Mouse (Mus musculus) kidney, embryonic 16.5 days (tissue): ENCODE results near the gene Sh2d5. TPM values are rescaled to one million over a fixed set of nuclear protein-coding genes. Genes with fewer than 3 reads are reported as not detected.
A peak's percentile ranks its signal among the peaks of the same experiment; 100 is the strongest.

Experiments
- ATAC-seq: fragments of 200-750 bp; cut with Nextera tagmentation; 2 replicates; pipeline ENCODE4 v1.8.0; 2017; ENCODE audit warnings: moderate TSS enrichment; ENCODE audit not compliant: low FRiP score, low TSS enrichment
- H3K27ac ChIP-seq: fragments of 300-500 bp; sonication (generic); 2 replicates; pipeline ENCODE4 v1.5.1; 2014; ENCODE audit warnings: low read length
- H3K27me3 ChIP-seq: fragments of 300-500 bp; sonication (generic); 2 replicates; pipeline ENCODE4 v1.6.1; 2014; ENCODE audit warnings: low read length, control low read depth, mixed read lengths; ENCODE audit not compliant: insufficient read depth
- H3K36me3 ChIP-seq: fragments of 300-500 bp; sonication (generic); 2 replicates; pipeline ENCODE4 v1.6.1; 2014; ENCODE audit warnings: low read length, control low read depth, mixed read lengths; ENCODE audit not compliant: insufficient read depth
- H3K4me1 ChIP-seq: fragments of 300-500 bp; sonication (generic); 2 replicates; pipeline ENCODE4 v1.6.1; 2014; ENCODE audit warnings: low read length, control low read depth, mixed read lengths; ENCODE audit not compliant: insufficient read depth
- H3K4me2 ChIP-seq: fragments of 300-500 bp; sonication (generic); replicated peaks from 2 replicates; pipeline ENCODE4 v1.6.1; 2014; ENCODE audit warnings: low read depth, low read length
- H3K4me3 ChIP-seq: fragments of 300-500 bp; sonication (generic); 2 replicates; pipeline ENCODE4 v1.5.1; 2014; ENCODE audit warnings: mild to moderate bottlenecking, low read length
- H3K9ac ChIP-seq: fragments of 300-500 bp; sonication (generic); replicated peaks from 2 replicates; pipeline ENCODE4 v1.6.1; 2014; ENCODE audit warnings: low read length
- H3K9me3 ChIP-seq: fragments of 300-500 bp; sonication (generic); 2 replicates; pipeline ENCODE4 v1.6.1; 2016; ENCODE audit warnings: low read length, control low read depth
- WGBS: fragments of 180-500 bp; shearing (Covaris S2); extraction: QIAGEN DNeasy Blood & Tissue Kit; methylation state at CpG from one replicate; pipeline ENCODE4 v1.1.7; 2014; 5-methylcytosine and 5-hydroxymethylcytosine counted together
- polyA plus RNA-seq: library from polyadenylated mRNA; unstranded; fragments of >200 nt; fragmentation: Nextera tagmentation; extraction: Ambion mirVana; gene quantifications from 2 replicates; pipeline ENCODE4 v1.2.1, GENCODE M21; 2015

Sh2d5 gene
- polyA plus RNA-seq, 1 experiment from 2014 or later, result 0.67 TPM

DNA sequence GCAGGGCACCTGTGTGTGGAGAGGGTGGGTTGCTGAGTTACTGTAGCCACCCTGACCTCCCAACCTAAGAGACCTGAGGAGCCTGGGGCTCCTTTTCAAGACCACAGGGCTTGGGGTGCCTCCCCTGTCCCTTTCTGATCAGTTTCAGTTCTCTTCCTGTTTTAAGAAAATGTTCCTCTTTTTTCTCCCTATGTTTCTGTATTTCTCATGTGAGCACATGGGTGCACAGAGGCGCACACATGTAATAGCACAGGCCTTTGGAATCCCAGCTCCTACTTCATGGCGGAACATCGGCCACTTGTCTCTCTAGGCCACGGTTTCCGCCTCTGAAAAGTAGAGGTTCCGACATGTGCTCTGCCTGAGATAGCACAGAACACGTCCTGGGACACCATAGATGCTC lies 38.5 kb downstream of the Sh2d5 start:
- no peaks in the 10 kb centered on the region for H3K9me3 ChIP-seq
- no peak overlapping the region for H3K4me2 ChIP-seq
- ATAC-seq, result no peak
- H3K4me1 ChIP-seq, result 0 out of 2 replicates have a peak, but pooled peaks cover 3% of the 10 kb centered on the region
- no peak overlapping the region for H3K4me3 ChIP-seq
- 86% methylated on average over 7 of the region's 7 CpGs for WGBS
- H3K9ac ChIP-seq, result no peak overlapping the region
- no peak overlapping the region for H3K27ac ChIP-seq
- no peaks in the 10 kb centered on the region for H3K27me3 ChIP-seq
- no peaks in the 10 kb centered on the region for H3K36me3 ChIP-seq

DNA sequence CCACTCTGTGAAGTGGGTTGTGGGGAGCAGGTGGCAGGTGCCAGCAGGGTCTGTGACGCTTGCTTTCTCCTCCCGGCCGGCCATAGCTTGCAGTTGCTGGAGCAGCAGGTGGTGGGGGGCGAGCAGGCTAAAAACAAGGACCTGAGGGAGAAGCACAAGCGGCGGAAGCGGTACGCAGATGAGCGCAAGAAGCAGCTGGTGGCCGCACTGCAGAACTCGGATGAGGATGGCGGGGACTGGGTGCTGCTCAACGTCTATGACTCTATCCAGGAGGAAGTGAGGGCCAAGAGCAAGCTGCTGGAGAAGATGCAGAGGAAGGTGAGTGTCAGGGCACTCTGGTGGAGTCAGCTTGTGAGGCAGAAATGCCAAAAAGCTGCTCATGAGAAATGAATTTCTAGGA lies 41.8 kb downstream of the Sh2d5 start:
- WGBS, result 84% methylated on average over 13 of the region's 13 CpGs
- 0 out of 2 replicates have a peak overlapping the region, but pooled peaks have one; percentile 34 for H3K27ac ChIP-seq

DNA sequence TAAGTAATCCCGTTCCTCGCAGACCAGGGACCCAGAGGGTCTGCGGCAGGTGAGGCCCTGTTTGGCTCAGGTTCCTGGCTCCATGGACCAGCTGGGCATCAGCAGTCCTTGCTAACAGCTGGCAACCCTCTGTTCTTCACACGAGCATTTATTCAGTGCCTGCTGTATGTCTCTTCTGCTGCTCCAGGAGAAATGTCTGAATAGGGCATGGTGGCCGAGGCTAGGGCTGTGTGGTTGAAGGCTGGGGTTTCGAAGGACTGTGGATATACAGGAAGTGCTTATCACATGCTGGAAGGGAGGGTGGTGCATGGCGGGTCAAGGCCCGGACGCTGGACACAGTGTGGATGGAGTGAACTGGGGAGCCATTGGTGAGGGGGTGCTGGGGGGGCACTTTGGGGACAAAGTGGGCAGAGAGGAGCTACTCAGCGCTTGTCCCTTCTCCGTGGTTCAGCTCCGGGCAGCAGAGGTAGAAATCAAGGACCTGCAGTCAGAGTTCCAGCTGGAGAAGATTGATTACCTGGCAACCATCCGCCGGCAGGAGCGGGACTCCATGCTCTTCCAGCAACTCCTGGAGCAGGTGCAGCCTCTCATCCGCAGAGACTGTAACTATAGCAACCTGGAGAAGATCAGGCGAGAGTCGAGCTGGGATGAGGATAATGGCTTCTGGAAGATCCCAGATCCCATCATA lies 43.2 kb downstream of the Sh2d5 start:
- H3K4me2 ChIP-seq, result no peak overlapping the region
- 0 out of 2 replicates have a peak, but pooled peaks cover 3% of the 10 kb centered on the region for H3K4me1 ChIP-seq
- H3K9me3 ChIP-seq, result no peaks in the 10 kb centered on the region
- no peaks in the 10 kb centered on the region for H3K27me3 ChIP-seq
- WGBS, result 76% methylated on average over 18 of the region's 18 CpGs
- H3K4me3 ChIP-seq, result no peak overlapping the region
- no peak overlapping the region for H3K9ac ChIP-seq
- H3K36me3 ChIP-seq, result no peaks in the 10 kb centered on the region
- no peak for ATAC-seq
- no peak overlapping the region for H3K27ac ChIP-seq

More for the DNA sequence above, 41.8 kb downstream of the Sh2d5 start:
- 0 out of 2 replicates have a peak, but pooled peaks cover 3% of the 10 kb centered on the region for H3K4me1 ChIP-seq
- no peaks in the 10 kb centered on the region for H3K36me3 ChIP-seq
- H3K27me3 ChIP-seq, result no peaks in the 10 kb centered on the region
- no peak overlapping the region for H3K4me2 ChIP-seq
- no peak for ATAC-seq
- H3K4me3 ChIP-seq, result no peak overlapping the region
- H3K9me3 ChIP-seq, result no peaks in the 10 kb centered on the region
- no peak overlapping the region for H3K9ac ChIP-seq

DNA sequence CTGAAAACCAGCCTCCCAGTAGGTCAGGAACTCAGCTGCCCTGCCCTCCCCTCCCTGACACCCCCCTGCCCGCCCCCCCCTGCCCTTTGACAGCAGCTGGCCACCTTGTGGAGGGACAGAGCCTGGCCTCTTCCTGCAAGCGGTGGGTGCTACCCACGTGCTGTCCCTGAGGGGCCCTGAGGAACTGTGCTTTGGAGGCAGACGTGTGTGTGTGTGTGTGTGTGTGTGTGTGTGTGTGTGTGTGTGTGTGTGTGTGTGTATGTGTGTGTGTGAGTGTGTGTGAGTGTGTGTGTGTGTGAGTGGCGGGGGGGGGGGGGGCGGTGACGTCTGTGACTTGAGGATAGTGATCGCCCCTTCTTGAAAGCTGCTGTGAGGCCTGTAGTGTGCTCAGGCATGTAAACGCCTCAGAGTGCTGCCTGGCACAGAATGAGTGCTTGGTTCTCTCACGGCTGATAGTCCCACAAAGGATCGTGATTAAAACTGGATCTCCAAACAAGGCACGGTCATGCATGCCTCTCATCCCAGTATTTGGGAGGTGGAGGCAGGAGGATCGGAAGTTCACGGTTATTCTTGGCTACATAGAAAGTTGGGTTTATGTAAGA lies 43.8 kb downstream of the Sh2d5 start:
- Histone ChIP-seq H3K4me3 (no peak overlapping the region), H3K27ac (no peak overlapping the region), H3K27me3 (no peaks in the 10 kb centered on the region), H3K9ac (no peak overlapping the region), H3K9me3 (no peaks in the 10 kb centered on the region), H3K4me2 (no peak overlapping the region), H3K36me3 (no peaks in the 10 kb centered on the region), H3K4me1 (0 out of 2 replicates have a peak, but pooled peaks cover 3% of the 10 kb centered on the region)
- ATAC-seq, result no peak
- 89% methylated on average over 7 of the region's 14 CpGs for WGBS

GRCm38 (mm10) chr4:138301271-138301780 lies 51.1 kb downstream of the Sh2d5 start:
- Histone ChIP-seq H3K9me3 (no peaks in the 10 kb centered on the region), H3K4me3 (no peak overlapping the region), H3K27me3 (0 out of 2 replicates have a peak, but pooled peaks cover 2% of the 10 kb centered on the region), H3K9ac (no peak overlapping the region), H3K36me3 (no peaks in the 10 kb centered on the region), H3K4me2 (no peak overlapping the region), H3K27ac (no peak overlapping the region), H3K4me1 (peaks cover 18% of the 10 kb centered on the region)
- no peak for ATAC-seq
- WGBS, result 83% methylated on average over 10 of the region's 10 CpGs

GRCm38 (mm10) chr4:138303011-138303410 lies 52.8 kb downstream of the Sh2d5 start:
- H3K4me2 ChIP-seq, result peak overlapping the region; percentile 90; the same call in 1 of the 2 replicates
- no peak overlapping the region for H3K9ac ChIP-seq
- H3K4me3 ChIP-seq, result no peak overlapping the region
- H3K27ac ChIP-seq, result no peak overlapping the region
- no peak for ATAC-seq
- 86% methylated on average over 3 of the region's 3 CpGs for WGBS
- H3K4me1 ChIP-seq, result peaks cover 18% of the 10 kb centered on the region
- 0 out of 2 replicates have a peak, but pooled peaks cover 2% of the 10 kb centered on the region for H3K27me3 ChIP-seq
- 0 out of 2 replicates have a peak, but pooled peaks cover 4% of the 10 kb centered on the region for H3K36me3 ChIP-seq
- H3K9me3 ChIP-seq, result no peaks in the 10 kb centered on the region

- no peak for ATAC-seq
- peaks cover 18% of the 10 kb centered on the region for H3K4me1 ChIP-seq
Observed at GRCm38 (mm10) chr4:138303742-138304141, 53.5 kb downstream of the Sh2d5 start.

DNA sequence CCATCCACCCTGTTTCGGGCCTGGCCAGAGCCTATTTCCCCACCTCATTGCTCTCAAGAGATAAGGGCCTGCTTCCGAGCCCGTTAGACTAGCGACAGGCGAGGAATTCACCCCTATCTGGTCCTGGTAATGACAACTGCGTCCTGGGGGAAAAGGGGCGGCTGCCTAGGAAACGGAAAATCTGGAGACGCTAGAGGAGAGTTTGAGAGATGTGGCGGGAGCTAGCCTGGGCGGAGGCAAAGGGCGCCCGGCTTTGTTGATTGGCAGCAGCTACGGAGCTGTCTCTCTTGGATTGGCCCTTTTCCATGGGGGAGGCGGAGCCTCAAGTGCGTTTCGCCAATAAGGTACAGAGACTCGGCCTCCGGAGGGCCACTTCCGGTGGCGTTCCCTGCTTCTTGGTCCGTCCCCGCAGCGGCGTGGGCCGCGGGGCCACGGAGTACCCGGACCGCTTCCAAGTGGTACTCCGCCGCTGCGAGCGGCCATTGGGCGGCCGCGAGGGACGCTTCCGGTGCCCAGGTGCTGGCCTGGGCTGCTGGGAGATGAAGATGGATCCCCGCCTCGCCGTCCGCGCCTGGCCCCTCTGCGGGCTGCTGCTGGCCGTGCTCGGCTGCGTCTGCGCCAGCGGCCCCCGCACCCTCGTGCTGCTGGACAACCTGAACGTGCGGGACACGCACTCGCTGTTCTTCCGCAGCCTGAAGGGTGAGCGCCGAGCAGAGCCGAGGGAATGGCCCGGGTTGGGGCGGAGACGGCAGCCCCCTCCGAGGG lies 54.3 kb downstream of the Sh2d5 start, which contains the start of gene Ddost:
Gene Ddost, plus strand, starts transcription at position 391 of the 765 bp plus-strand sequence.
- H3K4me2 ChIP-seq, result peak within 1 kb of the TSS; percentile 93
- peak within 1 kb of the TSS; percentile 99 for H3K9ac ChIP-seq
- under 1% methylated on average over 64 of the region's 64 CpGs for WGBS
- H3K27me3 ChIP-seq, result 0 out of 2 replicates have a peak, but pooled peaks cover under 1% of the 10 kb centered on the region
- peaks cover 18% of the 10 kb centered on the region for H3K4me1 ChIP-seq
- H3K27ac ChIP-seq, result peak within 1 kb of the TSS; percentile 85
- peak; percentile 99 for ATAC-seq
- no peaks in the 10 kb centered on the region for H3K9me3 ChIP-seq
- peaks cover 16% of the 10 kb centered on the region for H3K36me3 ChIP-seq
- H3K4me3 ChIP-seq, result peak within 1 kb of the TSS; percentile 99

More at GRCm38 (mm10) chr4:138303742-138304141, 53.5 kb downstream of the Sh2d5 start:
- Histone ChIP-seq H3K4me2 (peak overlapping the region; percentile 90), H3K9ac (peak overlapping the region; percentile 88), H3K27me3 (0 out of 2 replicates have a peak, but pooled peaks cover 2% of the 10 kb centered on the region), H3K4me3 (peak overlapping the region; percentile 99), H3K36me3 (peaks cover 9% of the 10 kb centered on the region), H3K27ac (peak overlapping the region; percentile 85), H3K9me3 (no peaks in the 10 kb centered on the region)
- 13% methylated on average over 18 of the region's 18 CpGs for whole genome bisulfite sequencing

DNA sequence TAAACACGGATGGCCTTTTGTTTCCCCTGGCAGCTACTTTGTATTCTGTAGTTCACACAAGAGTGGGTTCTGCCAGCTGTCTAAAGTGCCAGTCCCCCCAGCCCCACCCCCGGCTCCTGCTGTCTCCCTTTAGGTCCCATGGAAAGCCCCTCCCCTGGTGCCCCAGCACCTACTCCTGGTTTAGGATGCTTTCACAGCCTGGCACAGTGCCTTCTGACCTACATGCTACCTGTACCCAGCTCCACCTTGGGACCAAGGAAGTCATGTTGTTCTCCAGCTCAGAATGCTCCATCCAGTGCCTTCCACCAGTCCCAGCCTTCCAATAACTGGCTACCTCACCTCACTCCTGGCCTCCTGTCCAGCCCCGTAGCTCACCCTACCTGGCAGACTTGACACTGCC lies 56.8 kb downstream of the Sh2d5 start:
- 88% methylated on average over 3 of the region's 3 CpGs for WGBS
- Histone ChIP-seq H3K27ac (no peak overlapping the region), H3K4me2 (no peak overlapping the region), H3K9ac (no peak overlapping the region), H3K4me3 (no peak overlapping the region), H3K4me1 (peaks cover 18% of the 10 kb centered on the region), H3K27me3 (no peaks in the 10 kb centered on the region), H3K36me3 (peaks cover 39% of the 10 kb centered on the region), H3K9me3 (no peaks in the 10 kb centered on the region)
- ATAC-seq, result no peak
